Mouse (Mus musculus): ENCODE measurements around the gene Mrgpra9. TPM values are rescaled to one million over a fixed set of nuclear protein-coding genes. Genes with fewer than 3 reads are reported as not detected.

Gene Mrgpra9
- total RNA-seq (2023), result not detected in 2 replicates

DNA sequence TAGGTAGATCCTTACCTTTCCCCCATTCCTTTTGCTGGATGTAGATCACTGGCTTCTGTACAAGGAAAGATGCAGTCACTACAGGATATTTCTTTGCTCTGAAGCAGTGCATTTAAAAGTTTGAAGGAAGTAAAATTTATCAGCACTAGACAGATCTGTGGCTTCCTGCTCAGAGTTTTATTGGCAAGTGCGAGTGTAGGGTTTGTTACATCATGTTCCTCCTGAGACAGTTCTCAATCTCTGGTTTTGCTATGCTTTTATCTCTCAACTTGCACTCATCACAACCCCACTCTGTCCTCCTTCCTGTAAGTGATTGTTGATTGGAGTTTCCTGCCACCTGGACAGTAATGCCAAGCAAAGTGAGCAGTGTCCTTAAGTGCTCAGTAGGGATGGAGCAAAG, at the start of gene Mrgpra9:
Gene Mrgpra9 (minus strand): TSS at position 79 of the 400 bp plus-strand sequence.

DNA sequence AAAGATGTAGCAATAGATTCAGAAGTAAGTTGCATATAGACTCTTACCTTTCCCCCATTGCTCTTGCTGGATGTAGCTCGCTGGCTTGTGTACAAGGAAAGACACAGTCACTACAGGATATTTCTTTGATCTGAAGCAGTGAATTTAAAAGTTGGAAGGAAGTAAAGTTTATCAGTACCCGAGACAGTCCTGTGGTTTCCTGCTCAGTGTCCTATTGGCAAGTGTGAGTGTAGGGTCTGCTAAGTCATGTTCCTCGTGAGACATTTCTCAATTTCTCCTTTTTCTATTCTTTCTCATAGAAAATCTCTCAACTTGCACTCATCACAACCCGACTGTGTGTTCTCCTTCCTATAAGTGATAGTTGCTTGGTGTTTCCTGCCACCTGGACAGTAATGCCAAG, 47.8 kb downstream of the Mrgpra9 start, which contains the start of gene Mrgpra6:
Gene Mrgpra6 (minus strand): TSS at position 91 of the 400 bp plus-strand sequence.

Other genes with a start within 250 kb of the Mrgpra9 start
- 81.9 and 83.8 TPM in 2 replicates for gene Spty2d1, start 244.4 kb downstream of the Mrgpra9 start, total RNA-seq (2023)
- 4.5 and 7.0 TPM in 2 replicates for gene Tmem86a, start 202.2 kb downstream of the Mrgpra9 start, total RNA-seq (2023)
- not detected in 2 replicates for gene Ptpn5, start 119.2 kb downstream of the Mrgpra9 start, total RNA-seq (2023)
- not detected in 2 replicates for gene Mrgpra6, start 47.9 kb downstream of the Mrgpra9 start, total RNA-seq (2023)
- gene Mrgpra1, start 101.4 kb upstream of the Mrgpra9 start, total RNA-seq (2023), result not detected in 2 replicates
- gene Mrgpra2a, start 199.3 kb upstream of the Mrgpra9 start, total RNA-seq (2023), result 80.1 and 106 TPM in 2 replicates

Data from neutrophil, adult 65 days (primary cell).